Mouse (Mus musculus) kidney, embryonic 15.5 days (tissue): ENCODE measurements at regions not wholly inside any gene's neighbourhood (a gene's known extent, or its start where the extent isn't known, plus 50 kb on each side); places are given as distances from the start of the nearest gene placed in this dataset.

Experiments used
- ATAC-seq: fragments of 200-750 bp; cut with Nextera tagmentation; replicated peaks from 2 replicates; pipeline ENCODE4 v1.8.0; 2017; ENCODE audit warnings: moderate TSS enrichment; ENCODE audit not compliant: low FRiP score
- H3K27ac ChIP-seq: fragments of 300-500 bp; sonication (generic); 2 replicates; pipeline ENCODE4 v1.5.1; 2015; ENCODE audit warnings: mild to moderate bottlenecking, inconsistent platforms
- H3K27me3 ChIP-seq: fragments of 300-500 bp; sonication (generic); 2 replicates; pipeline ENCODE4 v1.6.1; 2015; ENCODE audit warnings: inconsistent platforms
- H3K36me3 ChIP-seq: fragments of 300-500 bp; sonication (generic); 2 replicates; pipeline ENCODE4 v1.6.1; 2015; ENCODE audit warnings: inconsistent platforms
- H3K4me1 ChIP-seq: fragments of 300-500 bp; sonication (generic); 2 replicates; pipeline ENCODE4 v1.6.1; 2015; ENCODE audit warnings: inconsistent platforms
- H3K4me2 ChIP-seq: fragments of 300-500 bp; sonication (generic); 2 replicates; pipeline ENCODE4 v1.6.1; 2015; ENCODE audit warnings: moderate library complexity, mild to moderate bottlenecking, inconsistent platforms
- H3K4me3 ChIP-seq: fragments of 300-500 bp; sonication (generic); replicated peaks from 2 replicates; pipeline ENCODE4 v1.5.1; 2015; ENCODE audit warnings: mild to moderate bottlenecking, inconsistent platforms
- H3K9ac ChIP-seq: fragments of 300-500 bp; sonication (generic); 2 replicates; pipeline ENCODE4 v1.6.1; 2015; ENCODE audit warnings: mild to moderate bottlenecking, inconsistent platforms
- H3K9me3 ChIP-seq: fragments of 300-500 bp; sonication (generic); replicated peaks from 2 replicates; pipeline ENCODE4 v1.6.1; 2016; ENCODE audit warnings: inconsistent platforms
- whole genome bisulfite sequencing: fragments of 180-500 bp; shearing (Covaris S2); methylation state at CpG from one replicate; pipeline ENCODE4 v1.1.7; 2015; ENCODE audit warnings: mixed read lengths; 5-methylcytosine and 5-hydroxymethylcytosine counted together

DNA sequence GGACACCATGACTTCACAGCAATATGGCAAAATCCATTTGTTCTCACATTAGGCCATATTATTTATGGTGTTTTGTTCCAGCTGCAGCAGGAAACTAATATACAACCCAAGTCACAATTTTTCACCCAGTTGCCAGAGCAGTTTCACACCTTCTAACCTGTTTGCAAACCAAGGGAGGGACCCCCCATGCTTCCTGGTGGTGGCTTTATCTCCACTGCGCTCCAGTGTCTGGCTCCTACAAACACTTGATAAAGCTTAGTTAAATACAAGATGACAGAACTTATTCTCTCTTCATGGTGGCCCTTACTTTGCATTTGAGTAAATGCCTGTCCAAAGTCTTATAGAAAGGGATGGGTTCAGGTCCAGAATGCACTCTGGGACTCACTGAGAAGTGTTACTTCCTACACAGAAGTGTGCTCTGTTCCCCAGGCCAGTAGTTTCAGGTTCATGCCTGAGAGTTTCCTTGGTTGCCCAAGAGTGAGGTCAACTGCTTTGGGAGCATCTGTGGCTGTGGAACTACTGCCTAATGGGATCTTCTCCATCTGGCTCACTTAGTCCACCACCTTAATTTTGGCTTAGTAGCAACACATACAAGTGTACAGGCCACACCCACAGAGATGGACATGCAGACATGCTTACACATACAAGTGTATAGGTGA, 186.9 kb downstream of the Rnf152 start:
- Histone ChIP-seq H3K4me3 (no peak overlapping the region), H3K4me2 (no peak overlapping the region), H3K9ac (no peak overlapping the region), H3K27ac (no peak overlapping the region), H3K36me3 (no peaks in the 10 kb centered on the region), H3K9me3 (no peaks in the 10 kb centered on the region), H3K27me3 (no peaks in the 10 kb centered on the region), H3K4me1 (no peaks in the 10 kb centered on the region)
- WGBS, result 76% methylated on average over 1 of the region's 1 CpGs
- no peak for ATAC-seq

GRCm38 (mm10) chr1:105168808-105169207, 187.7 kb downstream of the Rnf152 start:
- Histone ChIP-seq H3K9me3 (no peaks in the 10 kb centered on the region), H3K27ac (no peak overlapping the region), H3K4me2 (no peak overlapping the region), H3K4me3 (no peak overlapping the region), H3K9ac (no peak overlapping the region), H3K27me3 (no peaks in the 10 kb centered on the region), H3K4me1 (no peaks in the 10 kb centered on the region), H3K36me3 (no peaks in the 10 kb centered on the region)
- ATAC-seq, result no peak
- 70% methylated on average over 1 of the region's 1 CpGs for WGBS

GRCm38 (mm10) chr1:105157459-105158124, 198.9 kb downstream of the Rnf152 start:
- no peak overlapping the region for H3K4me2 ChIP-seq
- no peak overlapping the region for H3K27ac ChIP-seq
- no peak overlapping the region for H3K4me3 ChIP-seq
- no peak for ATAC-seq
- WGBS, result 67% methylated on average over 2 of the region's 2 CpGs
- H3K9ac ChIP-seq, result no peak overlapping the region
- H3K9me3 ChIP-seq, result no peaks in the 10 kb centered on the region
- H3K36me3 ChIP-seq, result no peaks in the 10 kb centered on the region
- H3K4me1 ChIP-seq, result no peaks in the 10 kb centered on the region
- H3K27me3 ChIP-seq, result no peaks in the 10 kb centered on the region

DNA sequence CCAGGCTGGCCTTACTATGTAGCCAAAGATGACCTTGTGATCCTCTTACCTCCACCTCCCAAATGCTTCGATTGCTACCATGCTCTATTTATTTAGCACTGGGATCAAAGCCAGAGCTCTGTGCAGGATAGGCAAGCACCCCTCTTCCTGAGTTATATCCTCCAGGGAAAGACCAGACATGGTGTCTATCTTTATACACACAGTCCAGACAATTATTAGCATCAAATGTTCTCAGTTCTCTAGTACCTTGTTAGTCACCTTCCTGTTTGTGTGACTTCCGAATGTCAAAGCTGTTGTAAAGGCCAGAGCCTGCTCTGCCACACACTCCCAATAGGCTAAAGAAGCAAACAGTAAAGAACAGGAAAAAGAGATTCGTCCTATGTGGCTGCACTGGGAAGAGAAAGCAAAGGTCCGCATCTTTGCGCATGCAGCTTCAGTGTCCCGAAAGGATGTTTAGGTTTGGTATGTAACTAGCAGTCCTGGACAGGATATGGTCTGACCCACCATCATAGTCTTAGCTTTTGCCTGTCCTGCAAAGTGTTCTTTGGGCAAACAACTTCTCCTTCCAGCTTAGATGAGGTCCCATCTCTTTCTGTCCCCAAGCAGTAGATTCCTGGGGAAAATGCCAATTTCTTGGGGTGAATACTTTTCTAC, 204.2 kb downstream of the Rnf152 start:
- H3K27ac ChIP-seq, result no peak overlapping the region
- no peak for ATAC-seq
- 71% methylated on average over 6 of the region's 6 CpGs for WGBS

GRCm38 (mm10) chr1:105151466-105151846, 205.1 kb downstream of the Rnf152 start:
- Histone ChIP-seq H3K9ac (no peak overlapping the region), H3K4me3 (no peak overlapping the region), H3K27me3 (no peaks in the 10 kb centered on the region), H3K9me3 (no peaks in the 10 kb centered on the region), H3K4me2 (no peak overlapping the region), H3K4me1 (no peaks in the 10 kb centered on the region), H3K27ac (no peak overlapping the region), H3K36me3 (no peaks in the 10 kb centered on the region)
- ATAC-seq, result no peak
- WGBS, result 59% methylated on average over 1 of the region's 1 CpGs

More for the DNA sequence above, 204.2 kb downstream of the Rnf152 start:
- H3K4me1 ChIP-seq, result no peaks in the 10 kb centered on the region
- H3K9me3 ChIP-seq, result no peaks in the 10 kb centered on the region
- no peak overlapping the region for H3K4me3 ChIP-seq
- no peaks in the 10 kb centered on the region for H3K27me3 ChIP-seq
- H3K4me2 ChIP-seq, result no peak overlapping the region
- H3K36me3 ChIP-seq, result no peaks in the 10 kb centered on the region
- no peak overlapping the region for H3K9ac ChIP-seq

DNA sequence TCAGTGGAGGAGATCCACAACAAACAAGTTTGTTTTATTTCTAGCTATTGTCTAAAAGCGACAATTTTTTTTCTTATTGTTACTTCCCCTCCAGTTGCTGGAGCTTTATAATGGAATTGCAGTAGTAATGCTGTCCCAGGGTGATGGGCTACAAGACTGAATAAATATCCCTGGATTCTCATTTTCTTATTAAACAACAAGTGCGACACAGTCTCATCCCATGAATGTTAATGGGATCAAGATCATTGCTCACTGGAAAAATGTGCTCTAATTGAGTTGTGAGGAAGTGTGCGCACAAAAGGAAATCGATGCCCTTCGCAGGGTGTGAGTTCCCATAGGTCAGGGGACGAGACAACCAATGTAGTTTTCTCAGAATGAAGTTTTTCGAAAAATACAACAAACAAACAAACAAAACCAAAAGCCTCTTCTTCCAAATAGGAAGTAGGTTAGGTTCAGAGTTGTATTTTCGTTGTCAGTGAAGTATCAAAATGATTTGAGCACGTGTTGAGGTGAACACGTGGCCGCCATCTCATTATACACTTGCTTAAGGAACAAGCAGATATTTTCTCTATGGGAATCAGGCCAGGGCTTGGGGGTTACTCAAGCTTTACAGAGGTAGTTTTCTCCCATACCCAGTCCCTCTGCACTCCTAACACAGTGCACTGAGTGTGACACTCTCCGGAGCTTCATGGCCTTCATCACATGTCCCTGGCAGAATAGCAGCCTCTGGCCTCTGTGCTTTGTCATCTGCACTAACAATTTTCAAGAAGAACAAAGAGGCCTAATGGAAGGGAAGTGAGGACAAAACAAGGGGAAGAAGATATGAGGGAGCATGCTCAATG, 205.7 kb downstream of the Rnf152 start:
- Histone ChIP-seq H3K4me3 (no peak overlapping the region), H3K9ac (no peak overlapping the region), H3K27me3 (no peaks in the 10 kb centered on the region), H3K4me1 (no peaks in the 10 kb centered on the region), H3K36me3 (no peaks in the 10 kb centered on the region), H3K9me3 (no peaks in the 10 kb centered on the region), H3K27ac (no peak overlapping the region), H3K4me2 (no peak overlapping the region)
- WGBS, result 84% methylated on average over 12 of the region's 12 CpGs
- ATAC-seq, result no peak

- 62% methylated on average over 2 of the region's 2 CpGs for WGBS
Observed at GRCm38 (mm10) chr1:105148792-105149191, 207.7 kb downstream of the Rnf152 start.

GRCm38 (mm10) chr1:105148048-105148447, 208.5 kb downstream of the Rnf152 start:
- Histone ChIP-seq H3K4me3 (no peak overlapping the region), H3K9me3 (no peaks in the 10 kb centered on the region), H3K9ac (no peak overlapping the region), H3K4me2 (no peak overlapping the region), H3K4me1 (no peaks in the 10 kb centered on the region), H3K36me3 (no peaks in the 10 kb centered on the region), H3K27me3 (no peaks in the 10 kb centered on the region), H3K27ac (no peak overlapping the region)
- no peak for ATAC-seq

More at GRCm38 (mm10) chr1:105148792-105149191, 207.7 kb downstream of the Rnf152 start:
- Histone ChIP-seq H3K4me2 (no peak overlapping the region), H3K27me3 (no peaks in the 10 kb centered on the region), H3K27ac (no peak overlapping the region), H3K9ac (no peak overlapping the region), H3K4me1 (no peaks in the 10 kb centered on the region), H3K36me3 (no peaks in the 10 kb centered on the region), H3K9me3 (no peaks in the 10 kb centered on the region), H3K4me3 (no peak overlapping the region)
- ATAC-seq, result no peak

- no peaks in the 10 kb centered on the region for H3K9me3 ChIP-seq
- WGBS, result 81% methylated on average over 4 of the region's 4 CpGs
- no peaks in the 10 kb centered on the region for H3K4me1 ChIP-seq
- H3K27ac ChIP-seq, result no peak overlapping the region
- no peaks in the 10 kb centered on the region for H3K36me3 ChIP-seq
- H3K27me3 ChIP-seq, result no peaks in the 10 kb centered on the region
- no peak overlapping the region for H3K9ac ChIP-seq
- H3K4me3 ChIP-seq, result no peak overlapping the region
- no peak for ATAC-seq
- H3K4me2 ChIP-seq, result no peak overlapping the region
Observed at GRCm38 (mm10) chr1:105123936-105124335, 232.6 kb downstream of the Rnf152 start.

DNA sequence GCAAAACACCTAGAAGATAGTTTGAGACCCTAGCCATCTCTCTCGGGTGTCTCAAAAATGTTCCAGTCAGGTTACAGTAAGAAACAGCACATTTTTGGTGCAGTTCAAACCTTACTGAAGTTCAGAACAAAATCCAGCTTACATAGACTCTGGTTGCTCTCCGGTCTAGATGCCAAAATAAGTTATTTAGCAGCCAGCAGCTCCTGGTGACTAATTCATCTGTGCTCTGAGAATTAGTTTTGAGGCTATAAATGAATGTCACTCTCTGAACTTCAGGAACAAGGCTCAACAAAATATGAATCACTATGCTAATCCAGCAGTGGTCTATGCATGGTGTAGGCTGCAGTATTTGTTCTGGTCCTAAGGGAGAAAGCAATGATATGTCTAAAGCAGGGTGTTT, 238.6 kb downstream of the Rnf152 start:
- Histone ChIP-seq H3K27ac (no peak overlapping the region), H3K4me1 (no peaks in the 10 kb centered on the region), H3K9ac (no peak overlapping the region), H3K4me2 (no peak overlapping the region), H3K4me3 (no peak overlapping the region), H3K9me3 (no peaks in the 10 kb centered on the region), H3K36me3 (no peaks in the 10 kb centered on the region), H3K27me3 (no peaks in the 10 kb centered on the region)
- no peak for ATAC-seq
- 65% methylated on average over 2 of the region's 2 CpGs for WGBS

GRCm38 (mm10) chr1:105116231-105116630, 240.3 kb downstream of the Rnf152 start:
- Histone ChIP-seq H3K9ac (no peak overlapping the region), H3K36me3 (no peaks in the 10 kb centered on the region), H3K27ac (no peak overlapping the region), H3K27me3 (no peaks in the 10 kb centered on the region), H3K4me2 (no peak overlapping the region), H3K4me1 (no peaks in the 10 kb centered on the region), H3K4me3 (no peak overlapping the region), H3K9me3 (no peaks in the 10 kb centered on the region)
- no peak for ATAC-seq
- WGBS, result 75% methylated on average over 3 of the region's 3 CpGs

GRCm38 (mm10) chr1:105115391-105115790, 241.1 kb downstream of the Rnf152 start:
- Histone ChIP-seq H3K27me3 (no peaks in the 10 kb centered on the region), H3K36me3 (no peaks in the 10 kb centered on the region), H3K9me3 (no peaks in the 10 kb centered on the region), H3K4me3 (no peak overlapping the region), H3K27ac (no peak overlapping the region), H3K9ac (no peak overlapping the region), H3K4me1 (no peaks in the 10 kb centered on the region), H3K4me2 (no peak overlapping the region)
- 87% methylated on average over 6 of the region's 6 CpGs for WGBS
- ATAC-seq, result no peak
